Mouse (Mus musculus) forebrain, embryonic 14.5 days (tissue): ENCODE measurements around the gene Syt3. TPM values are rescaled to one million over a fixed set of nuclear protein-coding genes. Genes with fewer than 3 reads are reported as not detected.

Experiments used
- ATAC-seq: fragments of 200-750 bp; cut with Nextera tagmentation; 2 replicates; pipeline ENCODE4 v1.8.0; 2017; ENCODE audit warnings: mild to moderate bottlenecking, moderate library complexity
- DNase-seq: peaks from one replicate; pipeline ENCODE4 v3.0.0-alpha.2; 2015; ENCODE audit warnings: low spot score
- H3K27ac ChIP-seq: fragments of 300-500 bp; sonication (generic); 2 replicates; pipeline ENCODE4 v1.5.1; 2014; ENCODE audit warnings: low read depth, mild to moderate bottlenecking, control low read depth, low read length, moderate library complexity
- H3K27me3 ChIP-seq: fragments of 300-500 bp; sonication (generic); replicated peaks from 2 replicates; pipeline ENCODE4 v1.6.1; 2014; ENCODE audit warnings: low read length, control low read depth, mixed read lengths; ENCODE audit not compliant: control insufficient read depth, insufficient read depth
- H3K36me3 ChIP-seq: fragments of 300-500 bp; sonication (generic); 2 replicates; pipeline ENCODE4 v1.6.1; 2014; ENCODE audit warnings: low read length, control low read depth; ENCODE audit not compliant: control insufficient read depth, insufficient read depth
- H3K4me1 ChIP-seq: fragments of 300-500 bp; sonication (generic); 2 replicates; pipeline ENCODE4 v1.6.1; 2014; ENCODE audit warnings: antibody characterized with exemption, low read length, control low read depth; ENCODE audit not compliant: control insufficient read depth, insufficient read depth
- H3K4me2 ChIP-seq: fragments of 300-500 bp; sonication (generic); 2 replicates; pipeline ENCODE4 v1.6.1; 2014; ENCODE audit warnings: mild to moderate bottlenecking, control low read depth, low read length
- H3K4me3 ChIP-seq: fragments of 300-500 bp; sonication (generic); 2 replicates; pipeline ENCODE4 v1.5.1; 2014; ENCODE audit warnings: low read depth, low read length, control low read depth
- H3K9ac ChIP-seq: fragments of 300-500 bp; sonication (generic); 2 replicates; pipeline ENCODE4 v1.6.1; 2014; ENCODE audit warnings: mild to moderate bottlenecking, low read length, control low read depth, moderate library complexity
- H3K9me3 ChIP-seq: fragments of 300-500 bp; sonication (generic); replicated peaks from 2 replicates; pipeline ENCODE4 v1.6.1; 2016; ENCODE audit warnings: low read length, control low read depth, mixed read lengths; ENCODE audit not compliant: control insufficient read depth
- WGBS: fragments of 180-500 bp; shearing (Covaris S2); extraction: QIAGEN DNeasy Blood & Tissue Kit; methylation state at CpG from one replicate; pipeline ENCODE4 v1.1.7; 2014; 5-methylcytosine and 5-hydroxymethylcytosine counted together
- polyA plus RNA-seq: library from polyadenylated mRNA; unstranded; fragments of >200 nt; fragmentation: Nextera tagmentation; extraction: Ambion mirVana; gene quantifications from 2 replicates; pipeline ENCODE4 v1.2.1, GENCODE M21; 2014

Syt3 gene
- 19.0 and 25.3 TPM in 2 replicates for polyA plus RNA-seq

DNA sequence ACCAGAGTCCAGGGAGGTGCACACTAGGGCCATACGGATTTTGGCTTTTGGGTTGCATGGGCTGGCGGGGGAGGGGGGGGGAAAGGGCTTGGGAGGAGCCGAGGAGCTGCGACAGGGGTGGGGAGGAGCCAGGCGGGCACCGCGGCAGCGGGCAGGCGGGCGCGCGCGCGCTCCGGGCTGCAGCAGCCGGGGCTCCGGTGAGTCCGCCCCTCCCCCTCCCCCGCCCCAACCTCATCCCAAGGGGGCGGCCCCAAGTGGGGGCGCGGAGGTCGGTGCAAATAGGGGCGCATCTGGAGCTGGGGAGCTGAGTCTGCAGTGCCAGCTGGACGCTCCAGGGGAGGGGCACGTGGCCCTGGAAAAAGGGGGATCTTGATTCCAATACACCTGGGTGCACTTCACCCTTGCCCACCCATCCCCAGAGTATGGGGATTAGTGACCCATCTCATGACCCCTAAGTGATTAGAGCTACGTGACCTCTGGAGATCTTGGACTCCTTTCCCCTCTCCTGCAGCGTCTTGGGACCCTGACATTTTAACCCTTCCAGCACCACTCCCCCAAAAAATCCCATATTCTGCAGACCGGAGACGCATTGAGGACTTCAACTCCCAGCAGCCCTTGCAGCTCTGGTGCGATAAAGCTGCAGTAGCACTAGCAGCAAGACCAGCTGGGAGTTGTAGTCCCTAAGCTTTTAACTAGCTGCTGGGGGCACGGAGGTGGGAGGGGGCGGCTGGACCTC is at the start of gene Syt3:
Gene Syt3 (plus strand): TSS at position 123 of the 736 bp plus-strand sequence.
- no peaks in the 10 kb centered on the region for H3K27me3 ChIP-seq
- H3K27ac ChIP-seq = peak within 1 kb of the TSS; percentile 94
- peak within 1 kb of the TSS; percentile 45 for H3K4me3 ChIP-seq
- peaks cover 6% of the 10 kb centered on the region; the same call in 1 of the 2 replicates for H3K4me1 ChIP-seq
- H3K9me3 ChIP-seq = no peaks in the 10 kb centered on the region
- H3K4me2 ChIP-seq = peak within 1 kb of the TSS; percentile 93
- WGBS = under 1% methylated on average over 18 of the region's 33 CpGs
- peak; percentile 88 for ATAC-seq
- no peaks in the 10 kb centered on the region for H3K36me3 ChIP-seq
- peak within 1 kb of the TSS; percentile 70 for H3K9ac ChIP-seq
- DNase-seq = peak; percentile 92

- WGBS = 75% methylated on average over 14 of the region's 14 CpGs
- Histone ChIP-seq H3K9me3 (no peaks in the 10 kb centered on the region), H3K9ac (no peak overlapping the region), H3K36me3 (0 out of 2 replicates have a peak, but pooled peaks cover 8% of the 10 kb centered on the region), H3K4me3 (no peak overlapping the region), H3K4me1 (no peaks in the 10 kb centered on the region), H3K27ac (no peak overlapping the region), H3K4me2 (no peak overlapping the region), H3K27me3 (peaks cover 26% of the 10 kb centered on the region)
- DNase-seq (no peak), ATAC-seq (no peak)
Observed at GRCm38 (mm10) chr7:44334139-44334538, 49.8 kb upstream of the Syt3 start.

GRCm38 (mm10) chr7:44335031-44335878 is 48.6 kb upstream of the Syt3 start:
- H3K36me3 ChIP-seq = 0 out of 2 replicates have a peak, but pooled peaks cover 8% of the 10 kb centered on the region
- no peaks in the 10 kb centered on the region for H3K4me1 ChIP-seq
- H3K4me3 ChIP-seq = peak overlapping the region; percentile 56
- peak overlapping the region; percentile 77 for H3K4me2 ChIP-seq
- H3K9ac ChIP-seq = peak overlapping the region; percentile 80
- peak overlapping the region; percentile 78 for H3K27ac ChIP-seq
- 2% methylated on average over 30 of the region's 40 CpGs for WGBS
- no peaks in the 10 kb centered on the region for H3K9me3 ChIP-seq
- ATAC-seq (peak; percentile 68), DNase-seq (peak; percentile 80)
- peaks cover 26% of the 10 kb centered on the region for H3K27me3 ChIP-seq

GRCm38 (mm10) chr7:44336046-44337021 is 47.6 kb upstream of the Syt3 start:
- Histone ChIP-seq H3K4me2 (peak overlapping the region; percentile 77), H3K9ac (peak overlapping the region; percentile 80), H3K36me3 (0 out of 2 replicates have a peak, but pooled peaks cover 8% of the 10 kb centered on the region), H3K4me1 (no peaks in the 10 kb centered on the region), H3K9me3 (no peaks in the 10 kb centered on the region), H3K4me3 (peak overlapping the region; percentile 56), H3K27me3 (peaks cover 26% of the 10 kb centered on the region), H3K27ac (peak overlapping the region; percentile 78)
- WGBS = 2% methylated on average over 47 of the region's 54 CpGs
- peak; percentile 71 for DNase-seq
- peak; percentile 79 for ATAC-seq

- peak; percentile 15; the same call in 1 of the 2 replicates for ATAC-seq
- DNase-seq = peak; percentile 1
- H3K9me3 ChIP-seq = no peaks in the 10 kb centered on the region
Observed at GRCm38 (mm10) chr7:44337121-44337849, 46.6 kb upstream of the Syt3 start.

DNA sequence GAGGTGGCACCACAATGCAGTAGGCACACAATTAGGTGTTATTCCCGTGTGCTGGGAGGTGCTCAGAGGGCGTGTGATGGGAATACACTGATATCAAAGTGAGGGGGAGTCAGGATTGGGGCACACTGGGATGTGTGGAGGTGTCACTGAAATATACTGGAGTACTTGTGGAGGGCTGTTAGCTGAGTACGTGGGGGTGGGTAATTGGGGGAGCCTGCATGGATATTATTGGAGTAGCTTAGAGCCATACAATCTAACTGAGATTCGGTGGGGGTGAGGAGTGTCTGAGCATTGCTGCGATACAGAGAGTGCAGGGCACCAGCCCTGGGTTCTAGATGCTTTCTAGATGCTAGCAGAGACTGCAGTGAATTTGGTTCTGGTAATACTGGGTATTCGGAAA is 43.7 kb upstream of the Syt3 start:
- DNase-seq (no peak), ATAC-seq (no peak)
- Histone ChIP-seq H3K36me3 (peaks cover 14% of the 10 kb centered on the region), H3K4me2 (no peak overlapping the region), H3K4me1 (no peaks in the 10 kb centered on the region), H3K9me3 (no peaks in the 10 kb centered on the region), H3K27me3 (peaks cover 23% of the 10 kb centered on the region), H3K9ac (no peak overlapping the region), H3K4me3 (no peak overlapping the region), H3K27ac (no peak overlapping the region)
- 68% methylated on average over 6 of the region's 6 CpGs for WGBS

More at GRCm38 (mm10) chr7:44337121-44337849, 46.6 kb upstream of the Syt3 start:
- H3K27me3 ChIP-seq = peaks cover 26% of the 10 kb centered on the region
- H3K4me1 ChIP-seq = no peaks in the 10 kb centered on the region
- H3K9ac ChIP-seq = peak overlapping the region; percentile 80
- no peak overlapping the region for H3K27ac ChIP-seq
- H3K36me3 ChIP-seq = 0 out of 2 replicates have a peak, but pooled peaks cover 8% of the 10 kb centered on the region
- peak overlapping the region; percentile 77 for H3K4me2 ChIP-seq
- H3K4me3 ChIP-seq = peak overlapping the region; percentile 56
- WGBS = 1% methylated on average over 32 of the region's 32 CpGs

DNA sequence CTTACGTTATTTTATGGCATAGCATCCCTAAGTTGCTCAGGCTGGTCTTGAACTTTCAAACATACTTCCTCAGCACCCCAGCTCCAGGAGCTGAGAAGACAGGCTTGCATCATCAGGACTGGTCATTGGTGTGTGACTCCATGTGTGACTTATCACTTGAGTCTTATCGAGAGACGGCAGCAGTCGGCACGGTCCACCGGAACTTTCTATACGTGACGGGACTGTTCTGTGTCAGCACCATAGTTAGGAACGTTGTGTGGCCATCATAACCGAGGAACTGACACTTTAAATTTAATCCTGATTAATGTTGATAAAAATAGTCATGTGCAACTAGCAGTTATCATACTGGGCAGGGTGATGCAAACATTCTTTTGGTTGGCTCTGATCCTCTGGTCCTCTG is 42.8 kb upstream of the Syt3 start:
- no peak overlapping the region for H3K27ac ChIP-seq
- H3K9me3 ChIP-seq = no peaks in the 10 kb centered on the region
- no peak for ATAC-seq
- no peaks in the 10 kb centered on the region for H3K4me1 ChIP-seq
- H3K4me2 ChIP-seq = no peak overlapping the region
- no peak for DNase-seq
- WGBS = 92% methylated on average over 10 of the region's 10 CpGs
- peaks cover 23% of the 10 kb centered on the region for H3K36me3 ChIP-seq
- peaks cover 15% of the 10 kb centered on the region for H3K27me3 ChIP-seq
- no peak overlapping the region for H3K4me3 ChIP-seq
- no peak overlapping the region; the same call in 1 of the 2 replicates for H3K9ac ChIP-seq
